Mouse (Mus musculus): ENCODE data around the gene Cdc42bpg. TPM values are rescaled to one million over a fixed set of nuclear protein-coding genes. Genes with fewer than 3 reads are reported as not detected.
A peak's percentile ranks its signal among the peaks of the same experiment; 100 is the strongest.

Cdc42bpg gene
- polyA plus RNA-seq, 1 experiment, result 7.7 TPM

DNA sequence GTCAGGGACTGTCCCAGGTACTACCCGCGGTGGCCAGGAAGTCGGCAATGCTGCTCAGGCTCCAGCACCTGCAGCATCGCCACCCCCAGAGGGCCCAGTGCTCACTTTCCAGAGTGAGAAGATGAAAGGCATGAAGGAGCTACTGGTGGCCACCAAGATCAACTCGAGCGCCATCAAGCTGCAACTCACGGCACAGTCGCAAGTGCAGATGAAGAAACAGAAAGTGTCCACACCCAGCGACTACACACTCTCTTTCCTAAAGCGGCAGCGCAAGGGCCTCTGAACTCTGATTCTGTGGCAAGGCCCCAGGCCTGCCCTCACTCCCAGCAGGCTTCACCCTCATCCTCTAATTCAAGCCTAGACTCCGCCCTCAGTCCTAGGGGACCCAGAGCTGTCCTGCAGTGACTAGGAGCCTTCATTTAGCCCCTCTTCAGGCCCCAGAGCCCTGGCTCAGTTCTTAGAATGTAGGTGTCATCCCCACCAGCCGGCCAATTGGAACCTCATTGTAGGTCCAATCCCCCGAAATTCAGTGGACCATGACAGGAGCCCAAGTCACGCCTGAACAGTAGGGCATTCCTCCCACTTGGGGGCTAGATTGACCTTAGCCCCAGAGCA lies 33.7 kb downstream of the Cdc42bpg start:
- Histone ChIP-seq H3K27me3 (ENCODE audit: control insufficient read depth, insufficient read depth, low read length) (no peaks in the 10 kb centered on the region), H3K27ac (ENCODE audit: insufficient read depth, low read length) (peak overlapping the region; percentile 92), H3K36me3 (ENCODE audit: control insufficient read depth, insufficient read depth, low read length) (peaks cover 24% of the 10 kb centered on the region), H3K4me1 (ENCODE audit: control insufficient read depth, insufficient read depth, insufficient read length) (peaks cover 28% of the 10 kb centered on the region; the same call in 1 of the 2 replicates), H3K4me3 (ENCODE audit: extremely low read depth, insufficient read depth, insufficient read length) (peak overlapping the region; percentile 41)
- 18% methylated on average over 15 of the region's 15 CpGs for whole genome bisulfite sequencing
- peak; percentile 73 to 82 for DNase-seq (ENCODE audit: low read depth in 1 of 2, low spot score in 2 of 2)
- TF ChIP-seq POLR2A (IDR thresholded peaks at IDR 0.05; ENCODE audit: low read depth, low read length) (no peak), CTCF (IDR thresholded peaks at IDR 0.05; ENCODE audit: extremely low read depth, insufficient read depth, insufficient read length, insufficient replicate concordance) (peak; percentile 47; the same call in 1 of the 2 replicates)

DNA sequence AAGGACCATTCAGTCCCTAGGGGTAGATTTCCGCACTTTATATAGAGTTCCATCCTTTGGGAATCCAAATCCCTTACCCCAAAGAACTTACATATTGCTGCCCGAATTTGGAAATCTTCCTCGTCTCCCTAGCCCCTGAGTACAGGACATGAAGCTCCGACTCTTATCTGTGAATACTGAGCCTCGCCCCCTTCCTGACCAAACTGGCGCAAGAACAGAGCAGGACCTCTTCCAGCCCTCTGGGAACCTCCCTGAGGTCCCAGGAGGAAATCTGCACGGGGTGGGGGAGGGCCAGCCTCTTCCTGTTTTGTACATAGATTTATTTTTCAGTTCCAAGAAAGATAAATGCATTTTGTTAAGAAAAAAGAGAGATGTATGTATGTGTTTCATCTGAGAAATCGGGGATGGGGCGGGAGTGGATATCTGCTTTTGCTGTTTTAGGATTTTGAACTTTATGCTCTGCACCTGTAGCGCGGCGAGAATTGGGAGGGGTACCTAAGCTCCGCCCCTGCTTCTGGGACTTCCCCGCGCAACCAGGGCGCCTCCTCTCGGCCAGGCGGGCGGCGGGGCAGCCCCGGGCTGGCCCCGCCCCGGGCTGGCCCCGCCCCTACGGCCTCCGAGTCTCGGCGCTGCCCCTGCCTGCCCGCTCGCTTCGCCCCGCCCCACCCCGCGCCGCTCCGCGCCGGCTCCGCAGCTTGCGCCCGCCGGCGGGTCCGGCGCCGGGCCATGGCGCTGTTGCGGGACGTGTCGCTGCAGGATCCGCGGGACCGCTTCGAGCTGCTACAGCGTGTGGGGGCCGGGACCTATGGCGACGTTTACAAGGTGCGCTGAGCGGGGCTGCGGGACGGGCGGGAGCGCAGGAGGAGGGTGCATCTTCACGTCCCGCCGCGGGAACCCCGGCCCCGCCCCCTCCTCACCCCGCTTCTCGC lies 34.5 kb downstream of the Cdc42bpg start, which contains the start of gene Map4k2:
Gene Map4k2, plus strand, starts transcription at position 612 of the 929 bp plus-strand sequence.
- Histone ChIP-seq H3K4me1 (ENCODE audit: control insufficient read depth, insufficient read depth, insufficient read length) (peaks cover 26% of the 10 kb centered on the region; the same call in 1 of the 2 replicates), H3K36me3 (ENCODE audit: control insufficient read depth, insufficient read depth, low read length) (peaks cover 32% of the 10 kb centered on the region), H3K4me3 (ENCODE audit: extremely low read depth, insufficient read depth, insufficient read length) (peak within 1 kb of the TSS; percentile 94), H3K27ac (ENCODE audit: insufficient read depth, low read length) (peak within 1 kb of the TSS; percentile 93), H3K27me3 (ENCODE audit: control insufficient read depth, insufficient read depth, low read length) (no peaks in the 10 kb centered on the region)
- TF ChIP-seq CTCF (IDR thresholded peaks at IDR 0.05; ENCODE audit: extremely low read depth, insufficient read depth, insufficient read length, insufficient replicate concordance), result no peak
- TF ChIP-seq POLR2A (IDR thresholded peaks at IDR 0.05; ENCODE audit: low read depth, low read length), result no peak
- WGBS, result 2% methylated on average over 72 of the region's 72 CpGs
- peak; percentile 82 to 90 for DNase-seq (ENCODE audit: low read depth in 1 of 2, low spot score in 2 of 2)

DNA sequence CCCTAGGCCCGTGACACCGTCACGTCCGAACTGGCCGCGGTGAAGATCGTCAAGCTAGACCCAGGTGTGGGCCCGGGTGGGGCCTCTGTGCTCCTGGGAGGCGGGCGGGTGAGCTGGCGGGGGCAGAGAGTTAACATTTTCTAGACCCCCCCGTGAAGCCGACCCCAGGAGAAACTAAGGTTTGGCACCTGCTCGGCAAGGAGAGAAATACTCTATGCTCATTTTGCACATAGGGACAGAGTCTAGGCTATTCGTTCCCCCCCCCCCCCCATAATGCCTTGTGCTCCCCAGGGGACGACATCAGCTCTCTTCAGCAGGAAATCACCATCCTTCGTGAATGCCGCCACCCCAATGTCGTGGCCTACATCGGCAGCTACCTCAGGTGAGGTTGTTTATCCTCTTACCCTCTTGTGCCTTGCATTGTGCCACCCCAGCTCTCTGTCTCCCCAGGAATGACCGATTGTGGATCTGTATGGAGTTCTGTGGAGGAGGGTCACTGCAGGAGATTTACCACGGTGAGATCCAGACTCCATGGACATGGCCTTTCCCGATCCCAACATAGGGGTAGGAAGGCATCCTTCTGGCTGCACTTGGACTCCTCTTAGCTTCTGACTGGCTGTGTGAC lies 35.3 kb downstream of the Cdc42bpg start:
- Histone ChIP-seq H3K27me3 (ENCODE audit: control insufficient read depth, insufficient read depth, low read length) (no peaks in the 10 kb centered on the region), H3K27ac (ENCODE audit: insufficient read depth, low read length) (peak overlapping the region; percentile 93), H3K4me1 (ENCODE audit: control insufficient read depth, insufficient read depth, insufficient read length) (peaks cover 20% of the 10 kb centered on the region; the same call in 1 of the 2 replicates), H3K4me3 (ENCODE audit: extremely low read depth, insufficient read depth, insufficient read length) (peak overlapping the region; percentile 94), H3K36me3 (ENCODE audit: control insufficient read depth, insufficient read depth, low read length) (peaks cover 40% of the 10 kb centered on the region)
- no peak for TF ChIP-seq POLR2A (IDR thresholded peaks at IDR 0.05; ENCODE audit: low read depth, low read length)
- TF ChIP-seq CTCF (IDR thresholded peaks at IDR 0.05; ENCODE audit: extremely low read depth, insufficient read depth, insufficient read length, insufficient replicate concordance), result no peak
- WGBS, result under 1% methylated on average over 23 of the region's 23 CpGs
- no peak for DNase-seq (ENCODE audit: low read depth in 1 of 2, low spot score in 2 of 2)

DNA sequence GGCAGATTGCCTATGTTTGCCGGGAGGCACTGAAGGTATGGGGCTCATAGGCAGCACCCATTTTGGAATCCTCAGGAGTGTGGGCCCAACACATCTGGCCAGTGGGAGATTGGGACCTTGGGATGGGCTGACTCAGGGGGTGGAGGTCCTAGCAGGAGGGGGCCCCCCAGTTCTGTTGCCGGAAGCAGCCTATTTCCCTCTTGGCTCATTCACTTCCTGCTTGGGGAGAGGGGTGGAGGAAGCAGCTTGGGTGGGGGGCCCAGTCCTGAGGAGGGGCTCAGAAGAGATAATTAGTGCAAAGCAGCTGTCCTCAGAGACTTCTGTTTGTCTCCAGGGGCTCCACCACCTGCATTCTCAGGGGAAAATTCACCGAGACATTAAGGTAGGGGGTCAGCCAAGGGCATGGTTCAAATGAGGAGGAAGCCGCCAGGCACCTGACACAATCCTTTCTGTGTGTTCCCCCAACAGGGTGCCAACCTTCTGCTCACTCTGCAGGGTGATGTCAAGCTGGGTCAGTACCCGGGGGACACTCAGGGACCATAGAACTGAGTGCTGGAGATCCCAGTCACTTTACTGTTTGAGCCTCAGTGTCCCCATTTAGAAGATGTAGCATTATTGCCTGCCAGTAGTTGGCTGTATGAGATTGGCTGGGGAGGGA lies 36.1 kb downstream of the Cdc42bpg start:
- Histone ChIP-seq H3K4me3 (ENCODE audit: extremely low read depth, insufficient read depth, insufficient read length) (peak overlapping the region; percentile 94), H3K27ac (ENCODE audit: insufficient read depth, low read length) (peak overlapping the region; percentile 93), H3K4me1 (ENCODE audit: control insufficient read depth, insufficient read depth, insufficient read length) (peaks cover 20% of the 10 kb centered on the region; the same call in 1 of the 2 replicates), H3K36me3 (ENCODE audit: control insufficient read depth, insufficient read depth, low read length) (peaks cover 48% of the 10 kb centered on the region), H3K27me3 (ENCODE audit: control insufficient read depth, insufficient read depth, low read length) (no peaks in the 10 kb centered on the region)
- no peak for TF ChIP-seq CTCF (IDR thresholded peaks at IDR 0.05; ENCODE audit: extremely low read depth, insufficient read depth, insufficient read length, insufficient replicate concordance)
- TF ChIP-seq POLR2A (IDR thresholded peaks at IDR 0.05; ENCODE audit: low read depth, low read length), result no peak
- no peak for DNase-seq (ENCODE audit: low read depth in 1 of 2, low spot score in 2 of 2)
- WGBS, result 17% methylated on average over 5 of the region's 5 CpGs

DNA sequence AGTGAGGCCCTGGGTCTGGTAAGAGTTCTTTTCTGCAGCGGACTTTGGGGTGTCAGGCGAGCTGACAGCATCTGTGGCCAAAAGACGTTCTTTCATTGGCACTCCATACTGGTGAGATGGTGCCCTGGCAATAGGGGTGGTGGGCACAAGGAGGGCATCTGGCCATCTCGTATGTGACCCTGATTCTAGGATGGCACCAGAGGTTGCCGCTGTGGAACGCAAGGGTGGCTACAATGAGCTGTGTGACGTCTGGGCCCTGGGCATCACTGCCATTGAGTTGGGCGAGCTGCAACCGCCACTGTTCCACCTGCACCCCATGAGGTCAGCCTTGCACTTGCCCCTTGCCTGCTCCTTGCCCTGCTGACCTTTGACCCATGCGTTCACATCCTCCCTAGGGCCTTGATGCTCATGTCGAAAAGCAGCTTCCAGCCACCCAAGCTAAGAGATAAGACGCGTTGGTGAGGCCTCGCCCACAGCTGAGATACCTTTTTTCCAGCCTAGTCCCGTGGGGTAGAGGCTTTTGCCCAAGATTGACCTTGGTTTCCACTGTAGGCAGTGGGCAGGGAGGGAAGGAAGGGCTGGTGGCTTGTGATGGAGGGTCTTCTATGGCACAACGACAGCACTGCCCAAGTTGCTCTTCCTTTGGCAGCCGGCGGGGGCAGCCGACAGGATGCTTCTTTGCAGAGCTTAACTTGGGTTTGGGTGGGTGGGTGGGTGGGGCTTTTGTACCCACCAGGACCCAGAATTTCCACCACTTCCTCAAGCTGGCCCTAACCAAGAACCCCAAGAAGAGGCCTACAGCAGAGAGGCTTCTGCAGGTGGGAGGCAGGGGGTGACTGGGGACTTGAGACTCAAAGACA lies 37.0 kb downstream of the Cdc42bpg start:
- no peak for TF ChIP-seq POLR2A (IDR thresholded peaks at IDR 0.05; ENCODE audit: low read depth, low read length)
- 0 out of 2 replicates have a peak, but pooled peaks have one; percentile 6 for TF ChIP-seq CTCF (IDR thresholded peaks at IDR 0.05; ENCODE audit: extremely low read depth, insufficient read depth, insufficient read length, insufficient replicate concordance)
- DNase-seq (ENCODE audit: low read depth in 1 of 2, low spot score in 2 of 2), result no peak
- Histone ChIP-seq H3K4me3 (ENCODE audit: extremely low read depth, insufficient read depth, insufficient read length) (no peak overlapping the region), H3K27me3 (ENCODE audit: control insufficient read depth, insufficient read depth, low read length) (no peaks in the 10 kb centered on the region), H3K4me1 (ENCODE audit: control insufficient read depth, insufficient read depth, insufficient read length) (peaks cover 20% of the 10 kb centered on the region; the same call in 1 of the 2 replicates), H3K27ac (ENCODE audit: insufficient read depth, low read length) (peak overlapping the region; percentile 93; the same call in 1 of the 2 replicates), H3K36me3 (ENCODE audit: control insufficient read depth, insufficient read depth, low read length) (peaks cover 48% of the 10 kb centered on the region)
- WGBS, result 60% methylated on average over 19 of the region's 19 CpGs

Measured in spleen, adult 2 months (tissue).